Comparison of ENCODE assay signal across 8 mouse cellular contexts in genomic region chr3:51340552-51341267, GRCm38 (mm10). TPM values are rescaled to one million over a fixed set of nuclear protein-coding genes. Genes with fewer than 3 reads are reported as not detected.
DNase-seq lines count a peak whose midpoint lies in the region; ATAC-seq and TF ChIP-seq lines count a peak whose summit lies in the region.

Elf2 (minus strand) TSS chr3:51340663.

- peak within 1 kb of the TSS; percentile 76 for H3K4me2 ChIP-seq in heart, embryonic 14.5 days (ENCODE audit: low read length)
- peak within 1 kb of the TSS; percentile 99 for H3K4me2 ChIP-seq in liver, embryonic 14.5 days (ENCODE audit: low read depth)
- H3K4me2 ChIP-seq in stomach, embryonic 15.5 days, result peak within 1 kb of the TSS; percentile 92

- H3K36me3 ChIP-seq in forebrain, embryonic 10.5 days (replicated peaks), result no peaks in the 10 kb centered on the region
- H3K36me3 ChIP-seq in heart, embryonic 14.5 days (ENCODE audit: control insufficient read depth, insufficient read depth, low read length), result no peaks in the 10 kb centered on the region
- no peaks in the 10 kb centered on the region for H3K36me3 ChIP-seq in liver, embryonic 14.5 days (replicated peaks; ENCODE audit: control insufficient read depth, insufficient read depth, low read depth)
- H3K36me3 ChIP-seq in stomach, embryonic 15.5 days, result no peaks in the 10 kb centered on the region

- H3K4me1 ChIP-seq in forebrain, embryonic 10.5 days, result peaks cover 19% of the 10 kb centered on the region
- peaks cover 0 to 10% of the 10 kb centered on the region in 2 experiments; a peak in 2 of 4 replicates for H3K4me1 ChIP-seq in heart, embryonic 14.5 days (ENCODE audit: control insufficient read depth in 2 of 2, insufficient read depth in 2 of 2, low read length in 2 of 2)
- H3K4me1 ChIP-seq in liver, embryonic 14.5 days (replicated peaks; ENCODE audit: control insufficient read depth in 2 of 2, insufficient read depth in 2 of 2, low read length in 1 of 2), result peaks cover 21 to 22% of the 10 kb centered on the region in 2 experiments
- H3K4me1 ChIP-seq in stomach, embryonic 15.5 days, result no peaks in the 10 kb centered on the region

- peak within 1 kb of the TSS; percentile 97 for H3K4me3 ChIP-seq in forebrain, embryonic 10.5 days
- H3K4me3 ChIP-seq in heart, embryonic 14.5 days (ENCODE audit: control insufficient read depth in 1 of 2, insufficient read depth in 1 of 2, low read depth in 1 of 2, low read length in 2 of 2), result peak within 1 kb of the TSS; percentile 66 to 80
- H3K4me3 ChIP-seq in liver, embryonic 14.5 days (ENCODE audit: insufficient read depth in 1 of 2, low read depth in 2 of 2, low read length in 2 of 2), result peak within 1 kb of the TSS; percentile 85 to 91
- peak within 1 kb of the TSS; percentile 92 for H3K4me3 ChIP-seq in stomach, embryonic 15.5 days (replicated peaks)

- H3K27me3 ChIP-seq in forebrain, embryonic 10.5 days (ENCODE audit: poor library complexity, severe bottlenecking), result no peaks in the 10 kb centered on the region
- no peaks in the 10 kb centered on the region for H3K27me3 ChIP-seq in heart, embryonic 14.5 days (ENCODE audit: control insufficient read depth, insufficient read depth, low read length)
- no peaks in the 10 kb centered on the region for H3K27me3 ChIP-seq in liver, embryonic 14.5 days (ENCODE audit: control insufficient read depth, insufficient read depth, low read length)
- no peaks in the 10 kb centered on the region for H3K27me3 ChIP-seq in stomach, embryonic 15.5 days (replicated peaks)

- peak; percentile 42 for ATAC-seq in CD4-positive, CD25-positive, alpha-beta regulatory T cell, adult 4 months
- peak; percentile 85 for ATAC-seq in heart, embryonic 14.5 days (ENCODE audit: insufficient number of reproducible peaks, insufficient read depth, low FRiP score, low read depth)
- ATAC-seq in liver, embryonic 14.5 days (ENCODE audit: insufficient read depth), result peak; percentile 82
- peak; percentile 87 for ATAC-seq in stomach, embryonic 15.5 days (ENCODE audit: insufficient read depth, low FRiP score, low read depth)

- peak; percentile 86 for DNase-seq in c-Kit-negative CD71-positive TER-119-positive erythroid progenitor cells, embryonic 14.5 days (ENCODE audit: low read depth, low spot score)
- peak; percentile 87 for DNase-seq in forebrain, embryonic 10.5 days (ENCODE audit: extremely low spot score, low spot score)
- peak; percentile 94 for DNase-seq in kidney, postnatal 14 days
- peak; percentile 86 to 89 (median 86) for DNase-seq in liver, embryonic 14.5 days (ENCODE audit: low read depth in 3 of 3, low spot score in 3 of 3)
- peak; percentile 87 for DNase-seq in neural tube, embryonic 10.5 days (ENCODE audit: extremely low spot score, low spot score)

- 0 out of 2 replicates have a peak, but pooled peaks have one; percentile 12 for TF ChIP-seq EP300 in liver, embryonic 14.5 days (IDR thresholded peaks at IDR 0.05; ENCODE audit: low read depth)

- peak within 1 kb of the TSS; percentile 99 for H3K27ac ChIP-seq in forebrain, embryonic 10.5 days
- peak within 1 kb of the TSS; percentile 95 to 98 for H3K27ac ChIP-seq in heart, embryonic 14.5 days (replicated peaks in 1 of 2; ENCODE audit: control insufficient read depth in 1 of 2, insufficient read depth in 1 of 2, low read depth in 2 of 2, low read length in 2 of 2)
- H3K27ac ChIP-seq in liver, embryonic 14.5 days, result peak within 1 kb of the TSS; percentile 93
- peak within 1 kb of the TSS; percentile 97 for H3K27ac ChIP-seq in stomach, embryonic 15.5 days

- no peak for TF ChIP-seq CTCF in liver, embryonic 14.5 days (IDR thresholded peaks at IDR 0.05; ENCODE audit: low read depth)

- under 1% methylated on average over 72 of the region's 87 CpGs for WGBS in forebrain, embryonic 10.5 days
- WGBS in heart, embryonic 14.5 days, result under 1% methylated on average over 64 of the region's 87 CpGs
- 2% methylated on average over 60 of the region's 87 CpGs for WGBS in liver, embryonic 14.5 days (ENCODE audit: insufficient replicate concordance)
- WGBS in stomach, embryonic 15.5 days, result under 1% methylated on average over 73 of the region's 87 CpGs

- H3K9me3 ChIP-seq in forebrain, embryonic 10.5 days, result no peaks in the 10 kb centered on the region; the same call in 1 of the 2 replicates
- no peaks in the 10 kb centered on the region for H3K9me3 ChIP-seq in heart, embryonic 14.5 days (ENCODE audit: control insufficient read depth, low read length)
- no peaks in the 10 kb centered on the region for H3K9me3 ChIP-seq in liver, embryonic 14.5 days (ENCODE audit: control insufficient read depth, low read length)
- H3K9me3 ChIP-seq in stomach, embryonic 15.5 days, result no peaks in the 10 kb centered on the region

- peak within 1 kb of the TSS; percentile 91 for H3K9ac ChIP-seq in heart, embryonic 14.5 days (ENCODE audit: low read length)
- peak within 1 kb of the TSS; percentile 98 for H3K9ac ChIP-seq in liver, embryonic 14.5 days (replicated peaks)
- H3K9ac ChIP-seq in stomach, embryonic 15.5 days, result peak within 1 kb of the TSS; percentile 88

RNA-seq across cellular contexts. Expression of gene Elf2, which starts in this region (rescaled TPM):
- 10 to 100 TPM; 55.9 to 66.9 TPM for polyA plus RNA-seq in CD4-positive, CD25-positive, alpha-beta regulatory T cell, adult 4 months (2017; shearing (Covaris generic))
- 41.6 and 44.2 TPM in 2 replicates for polyA plus RNA-seq in forebrain, embryonic 10.5 days (2016; fragmentation: Nextera tagmentation; extraction: Ambion mirVana)
- 60.7 and 62.8 TPM in 2 replicates for polyA plus RNA-seq in heart, embryonic 14.5 days (2014; fragmentation: Nextera tagmentation; extraction: Ambion mirVana)
- 14.8 and 20.7 TPM in 2 replicates for polyA plus RNA-seq in liver, embryonic 14.5 days (2012; rRNA removed)
- 14.7 and 18.9 TPM in 2 replicates for polyA plus RNA-seq in liver, embryonic 14.5 days (2014; fragmentation: Nextera tagmentation; extraction: Ambion mirVana)
- polyA plus RNA-seq in stomach, embryonic 15.5 days (2015; fragmentation: Nextera tagmentation; extraction: Ambion mirVana), result 62.5 and 63.7 TPM in 2 replicates

Comparison
In these comparisons a context has a peak if more than half of its experiments do, and no peak if none do; other contexts are left out.
1. Peak in every context shown above with its lines: DNase-seq, ATAC-seq, H3K4me3 ChIP-seq and H3K27ac ChIP-seq.